Mouse (Mus musculus) regulatory T cell (primary cell): ENCODE measurements at regions not wholly inside any gene's neighbourhood (a gene's known extent, or its start where the extent isn't known, plus 50 kb on each side); places are given as distances from the start of the nearest gene placed in this dataset.
"Not testable (repeated sequence)": the region's sequence is repeated elsewhere in the genome, so short reads cannot be mapped to it uniquely, and the experiment has no call there.

Experiments
- in situ Hi-C: fragments of 300-600 bp; cut with MboI, MseI; formaldehyde crosslinking; loops from one replicate; pipeline ENCODE4 v1.15.1; 2025; ENCODE audit warnings: high pct_unique_total_duplicates

DNA sequence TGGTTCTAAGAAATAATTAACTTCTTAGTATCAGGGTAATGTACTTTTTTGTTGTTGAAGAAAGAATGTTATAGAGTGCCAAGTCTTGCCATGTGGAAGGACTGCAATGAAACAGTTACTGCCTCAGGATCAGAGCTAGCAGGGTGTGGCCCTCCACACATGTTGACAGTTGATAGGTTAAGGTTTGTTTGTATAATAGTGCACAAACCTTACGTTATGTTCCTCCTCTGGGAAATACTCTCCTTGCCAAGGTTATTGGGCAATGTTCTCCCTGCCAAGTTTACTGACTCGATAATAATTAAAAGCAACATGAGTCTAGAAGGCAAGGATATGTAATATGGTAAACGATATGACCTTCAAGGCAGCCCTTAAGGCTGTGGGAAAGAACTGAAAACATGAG is 799.2 kb downstream of the Rab28 start:
- in situ Hi-C loops: no loop called here

DNA sequence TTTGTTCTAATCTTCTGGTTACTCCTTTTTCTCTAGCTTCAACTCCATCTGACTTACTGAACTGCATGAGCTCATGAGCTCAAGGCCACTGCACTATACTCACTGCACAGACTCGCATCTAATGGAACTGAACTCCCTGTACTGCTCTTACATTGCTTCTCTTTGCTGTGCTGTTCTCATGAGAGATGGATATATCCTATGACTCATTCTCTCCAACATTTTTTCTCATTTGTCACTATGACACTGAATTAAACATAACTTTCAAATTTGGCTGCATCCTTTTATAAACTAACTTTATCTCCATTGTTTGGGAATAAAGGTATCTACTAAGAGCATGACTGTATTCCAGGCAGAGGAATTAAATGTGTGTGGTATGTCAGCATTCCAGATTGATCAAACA is 806.2 kb downstream of the Rab28 start:
- in situ Hi-C loops: no loop called here

- in situ Hi-C loops: no loop called here
Observed at GRCm38 (mm10) chr5:40882886-40883285, 825.1 kb downstream of the Rab28 start.

DNA sequence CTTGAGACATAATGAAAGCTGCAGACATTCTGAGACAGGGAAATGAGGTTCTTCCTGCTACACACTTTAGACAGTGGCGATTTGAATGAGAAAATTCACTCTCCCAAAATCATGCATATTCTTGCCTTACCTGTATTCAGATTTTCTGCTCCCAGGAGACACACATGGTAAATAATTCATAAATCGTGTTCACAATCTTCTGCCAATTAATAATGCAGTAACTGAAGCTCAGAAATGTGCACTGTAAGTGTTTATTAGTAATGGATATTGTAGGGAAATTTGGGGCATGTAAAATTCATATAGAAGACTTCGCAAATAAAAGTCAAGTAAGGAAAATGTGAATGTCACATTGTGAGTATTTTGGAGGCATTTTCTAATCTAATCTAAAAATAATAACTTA is 830.2 kb downstream of the Rab28 start:
- in situ Hi-C loops: no loop called here

GRCm38 (mm10) chr5:40862349-40862748 is 845.6 kb downstream of the Rab28 start:
- in situ Hi-C loops: not testable (repeated sequence)
